Mouse (Mus musculus) ovary, adult 18-20 months (tissue): Measurements from ENCODE around the gene Btbd2.

ENCODE experiments used
- DNase-seq: peaks from one replicate; pipeline ENCODE4 v3.0.0; 2022; ENCODE audit warnings: low spot score, mixed read lengths

The Btbd2 gene

DNA sequence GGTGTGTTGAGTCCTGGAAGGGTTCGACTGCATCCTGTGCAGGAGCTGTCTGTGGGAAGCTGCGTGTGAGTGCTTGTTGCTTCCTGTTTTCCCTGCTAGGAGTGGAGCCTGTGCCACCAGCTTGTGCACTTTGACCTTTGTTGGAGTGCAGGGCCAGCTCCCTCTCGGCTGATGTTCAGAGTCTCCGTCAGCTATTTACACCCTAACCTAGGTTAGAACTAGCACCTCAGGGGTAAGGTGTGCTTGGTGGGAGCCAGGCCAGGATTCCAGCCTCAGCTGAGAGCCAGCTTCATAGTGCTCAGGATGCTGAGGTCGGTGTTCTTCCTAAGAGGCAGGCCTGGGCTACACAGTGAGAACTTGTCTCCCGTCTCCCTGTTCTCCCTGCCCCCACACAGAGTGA lies 21.5 kb downstream of the Btbd2 start:
- DNase-seq, result no peak

DNA sequence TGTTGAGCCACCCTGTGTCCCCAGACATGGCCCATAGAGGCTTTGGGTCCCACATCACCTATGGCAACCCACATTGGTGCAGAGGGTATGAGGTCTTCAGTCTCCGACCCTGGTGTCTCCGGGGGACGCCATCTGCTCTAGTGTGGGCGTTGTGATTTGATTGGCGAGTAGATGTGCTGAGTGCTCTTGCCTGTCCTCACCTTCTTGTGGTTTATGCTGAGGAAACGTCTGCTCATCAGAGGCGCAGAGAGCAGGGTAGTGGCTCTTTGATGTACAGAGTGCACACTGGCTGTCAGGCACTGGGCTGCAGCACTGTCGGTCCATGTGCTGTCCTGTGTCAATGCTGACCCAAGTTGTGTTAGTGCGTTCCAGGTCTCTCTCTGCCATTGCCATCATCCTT lies 27.9 kb downstream of the Btbd2 start:
- DNase-seq, result no peak

DNA sequence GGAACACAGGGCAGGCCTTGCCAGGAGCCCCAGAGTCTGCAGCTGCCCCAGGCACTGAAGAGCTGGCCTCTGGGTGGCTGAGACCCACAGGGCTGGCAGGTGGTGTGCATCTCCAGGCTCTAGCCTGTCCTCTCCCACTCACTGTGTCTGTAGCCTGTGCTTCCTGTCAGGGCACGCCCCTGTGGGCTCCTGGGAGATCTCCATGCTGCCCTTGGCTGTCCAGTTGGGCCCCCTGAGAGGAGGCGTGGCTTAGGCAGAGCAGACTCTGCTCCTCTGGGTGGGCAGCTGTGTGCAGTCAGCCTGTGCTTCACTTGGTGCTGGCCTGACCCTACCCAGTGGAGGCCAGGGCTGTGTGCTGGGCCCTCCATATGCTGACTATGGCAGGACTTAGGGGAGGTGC lies 29.2 kb downstream of the Btbd2 start:
- DNase-seq, result no peak

DNA sequence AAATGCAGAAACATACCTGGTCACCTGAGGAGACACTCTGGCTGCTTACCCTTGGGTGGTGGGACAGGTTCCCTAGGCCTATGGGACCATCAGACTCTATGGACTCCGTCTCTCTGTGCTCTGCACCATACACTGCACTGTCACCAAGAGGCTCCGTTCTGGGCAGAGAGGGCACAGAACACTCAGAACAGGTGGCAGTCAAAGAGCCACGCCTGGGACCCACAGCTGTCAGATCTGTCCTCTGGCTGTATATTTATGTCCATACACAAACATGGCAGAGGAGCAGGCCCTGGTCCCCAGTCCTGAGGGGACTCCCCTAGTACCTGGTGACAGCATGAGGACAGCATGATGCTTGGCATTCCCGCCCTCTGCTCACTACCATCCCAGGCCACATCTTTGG lies 31.1 kb downstream of the Btbd2 start:
- no peak for DNase-seq

DNA sequence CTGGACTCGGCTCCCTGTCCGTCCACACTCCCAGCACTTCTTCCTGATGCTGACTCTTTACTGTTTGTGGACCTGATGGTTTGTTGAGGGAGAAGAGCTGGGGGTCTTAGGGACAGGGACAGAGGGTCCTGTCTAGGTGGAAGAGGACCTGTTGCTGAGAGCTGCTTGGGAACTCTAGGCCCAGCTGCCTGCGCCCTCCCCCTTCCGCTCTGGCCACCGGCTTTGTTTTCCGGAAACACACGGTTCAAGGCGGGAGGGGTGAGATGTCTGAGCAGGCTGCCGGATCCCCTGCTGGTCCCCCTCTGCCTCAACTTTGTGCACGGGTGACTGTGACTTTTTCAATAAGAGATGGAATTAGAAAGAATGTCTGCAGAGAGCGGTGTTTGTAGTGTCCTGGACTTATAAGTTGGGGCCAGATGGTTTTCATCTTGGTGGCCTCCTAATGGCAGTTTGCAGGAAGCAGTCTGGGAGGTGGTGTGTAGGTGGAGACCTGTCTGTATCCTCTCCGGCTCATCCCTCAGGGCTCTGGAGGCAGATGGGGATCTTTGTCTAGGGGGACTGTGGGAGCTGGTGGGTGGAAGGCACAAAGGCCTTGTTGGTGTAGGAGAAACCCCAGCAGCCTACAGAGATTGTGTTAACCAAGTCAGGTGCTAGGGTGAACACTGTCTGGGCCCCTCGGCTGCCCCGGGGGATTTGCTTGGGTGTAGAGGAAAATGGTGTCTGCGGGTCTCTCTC lies 33.2 kb downstream of the Btbd2 start:
- no peak for DNase-seq

DNA sequence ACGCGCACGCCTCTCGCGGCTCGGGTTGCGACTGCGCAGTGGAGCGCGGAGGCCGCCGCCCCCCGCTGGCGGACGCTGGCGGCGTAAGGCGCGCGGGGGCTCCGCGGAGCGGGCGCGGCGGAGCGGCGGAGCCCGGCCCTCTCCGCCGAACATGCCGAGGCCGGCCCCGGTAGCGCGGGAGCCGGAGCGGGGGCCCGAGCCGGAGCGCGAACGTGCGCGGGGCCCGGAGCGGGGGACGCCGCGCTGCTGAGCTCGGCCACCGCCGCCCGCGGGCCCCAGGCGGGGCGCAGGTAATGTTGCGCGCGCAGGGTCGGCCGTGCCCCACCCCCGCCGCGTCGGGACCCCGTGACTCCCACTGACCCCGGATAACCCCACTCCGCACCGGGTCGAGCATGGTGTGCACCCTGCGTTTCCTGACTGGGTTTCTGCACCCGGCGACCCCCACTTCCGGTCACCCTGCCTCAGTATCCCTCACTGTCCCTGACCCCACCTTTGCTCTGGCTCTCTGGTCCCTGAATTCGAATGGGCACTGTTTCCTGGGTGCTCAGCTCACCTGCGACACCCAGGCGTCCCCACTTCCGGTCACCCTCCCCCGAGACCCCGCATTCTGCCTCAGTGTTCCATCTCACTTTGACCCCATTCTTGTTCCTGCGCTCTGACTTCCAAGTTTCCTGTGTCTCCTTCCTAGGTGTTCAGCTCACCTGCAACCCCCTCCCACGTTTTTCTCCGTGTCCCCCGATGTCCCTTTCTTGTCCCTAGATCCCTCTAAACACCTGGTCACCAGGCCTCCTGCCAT lies 34.0 kb downstream of the Btbd2 start, which contains the start of gene Csnk1g2:
TSS of gene Csnk1g2 (plus strand) at position 178 of the 796 bp plus-strand sequence.
- DNase-seq, result peak; percentile 34

DNA sequence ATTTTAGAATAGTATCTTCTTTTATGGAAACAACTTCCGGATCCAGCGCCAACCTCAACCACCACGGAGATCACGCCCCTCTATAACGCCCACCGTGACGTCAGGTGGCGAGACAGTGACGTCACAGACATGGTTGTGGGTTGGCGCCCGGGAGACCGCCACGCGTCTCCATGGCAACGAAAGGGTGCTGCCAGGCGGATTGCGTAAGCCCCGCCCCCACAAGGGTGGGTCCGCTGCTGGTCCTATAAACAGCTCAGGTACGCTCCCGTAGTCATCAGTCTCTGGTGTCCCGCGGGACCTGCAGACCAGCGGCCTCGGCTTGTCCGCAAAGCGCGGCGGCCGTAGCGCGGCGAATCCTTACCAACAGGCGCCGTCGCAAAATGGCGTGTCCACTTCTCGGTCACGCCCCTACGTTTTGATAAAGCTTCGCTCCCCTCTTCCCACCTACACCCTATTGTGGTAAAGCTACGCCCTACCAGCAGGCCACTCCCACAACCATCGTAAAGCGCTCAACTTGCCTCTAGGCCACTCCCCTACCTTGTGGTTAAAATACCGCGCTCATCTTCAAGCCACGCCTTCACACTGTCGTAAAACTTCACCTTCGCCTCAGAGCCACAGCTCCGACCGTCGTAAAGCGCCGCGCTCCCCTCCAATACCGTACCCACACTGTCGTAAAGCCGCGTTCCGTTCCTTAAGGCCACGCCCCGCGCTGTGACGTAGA lies 34.8 kb downstream of the Btbd2 start:
- DNase-seq, result peak; percentile 99

DNA sequence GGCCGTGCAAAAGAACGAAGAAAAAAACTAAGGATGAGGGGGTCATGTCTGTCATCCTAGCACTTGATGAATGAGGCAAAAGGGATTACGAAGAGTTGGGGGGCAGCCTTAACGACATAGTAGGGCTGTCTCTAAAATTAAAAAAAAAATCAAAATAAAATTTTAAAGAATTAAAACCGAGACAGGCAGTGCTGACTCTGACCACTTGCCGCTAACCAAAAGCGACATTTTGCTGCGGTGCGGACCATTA lies 35.3 kb downstream of the Btbd2 start:
- no peak for DNase-seq

DNA sequence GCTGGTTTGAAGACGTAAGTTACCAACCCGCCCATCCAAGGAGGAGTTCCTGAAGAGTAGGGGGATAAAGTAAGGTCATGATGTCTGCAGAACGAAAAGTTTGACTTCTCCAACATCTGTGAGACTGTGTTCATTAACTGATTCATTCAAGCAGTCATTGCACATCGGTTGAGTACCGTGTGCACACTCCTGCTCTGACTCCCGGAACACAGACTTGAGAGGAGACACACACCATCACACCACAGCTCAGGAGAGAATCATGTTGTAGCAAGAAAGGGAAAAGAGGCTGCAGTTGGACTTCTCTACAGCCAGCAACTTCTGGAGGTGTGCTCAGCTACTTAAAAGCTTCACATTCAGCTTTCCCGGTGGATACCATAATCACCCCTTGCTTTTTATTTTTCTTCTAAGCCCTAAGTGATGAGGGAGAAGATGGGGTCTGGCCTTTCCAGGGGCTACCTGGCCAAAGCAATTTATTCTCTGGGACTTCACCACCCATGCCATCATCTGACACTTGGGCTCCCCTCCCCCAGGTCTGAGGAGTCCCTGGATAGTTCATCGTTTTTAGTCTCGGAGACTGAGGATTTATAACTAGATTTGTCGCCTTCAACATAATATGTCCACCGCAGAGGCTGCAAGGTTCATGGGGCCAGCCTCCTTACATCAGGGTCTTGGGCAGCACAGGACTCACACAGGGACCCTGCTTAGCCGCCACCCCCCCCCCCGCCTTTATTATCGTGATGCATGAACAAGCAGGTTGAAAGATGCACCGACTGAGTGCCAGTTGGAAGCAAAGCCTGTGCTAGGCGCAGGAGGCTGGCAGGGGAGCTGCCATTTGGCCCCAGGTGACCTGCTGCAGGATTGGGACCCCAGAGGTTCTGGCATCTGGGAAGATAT lies 35.8 kb downstream of the Btbd2 start:
- no peak for DNase-seq

DNA sequence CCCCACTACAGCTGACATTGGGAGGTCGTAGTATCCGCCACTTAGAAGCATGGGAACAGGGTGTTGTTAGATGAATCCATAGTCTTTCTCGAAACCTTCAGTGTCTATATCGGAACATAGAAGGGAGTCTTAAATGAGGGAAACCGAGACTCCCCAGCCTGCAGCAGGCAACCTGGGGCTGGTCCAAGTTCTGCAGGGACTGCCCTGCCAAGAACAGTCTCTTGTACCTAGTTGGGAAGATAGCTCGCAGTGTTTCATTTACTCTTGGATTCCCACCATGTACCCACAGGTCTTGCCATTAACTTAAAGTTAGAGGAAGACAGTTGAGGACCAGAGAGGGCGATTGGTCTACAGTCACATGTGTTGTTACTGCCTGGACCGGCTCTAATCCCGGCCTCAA lies 36.5 kb downstream of the Btbd2 start:
- no peak for DNase-seq

DNA sequence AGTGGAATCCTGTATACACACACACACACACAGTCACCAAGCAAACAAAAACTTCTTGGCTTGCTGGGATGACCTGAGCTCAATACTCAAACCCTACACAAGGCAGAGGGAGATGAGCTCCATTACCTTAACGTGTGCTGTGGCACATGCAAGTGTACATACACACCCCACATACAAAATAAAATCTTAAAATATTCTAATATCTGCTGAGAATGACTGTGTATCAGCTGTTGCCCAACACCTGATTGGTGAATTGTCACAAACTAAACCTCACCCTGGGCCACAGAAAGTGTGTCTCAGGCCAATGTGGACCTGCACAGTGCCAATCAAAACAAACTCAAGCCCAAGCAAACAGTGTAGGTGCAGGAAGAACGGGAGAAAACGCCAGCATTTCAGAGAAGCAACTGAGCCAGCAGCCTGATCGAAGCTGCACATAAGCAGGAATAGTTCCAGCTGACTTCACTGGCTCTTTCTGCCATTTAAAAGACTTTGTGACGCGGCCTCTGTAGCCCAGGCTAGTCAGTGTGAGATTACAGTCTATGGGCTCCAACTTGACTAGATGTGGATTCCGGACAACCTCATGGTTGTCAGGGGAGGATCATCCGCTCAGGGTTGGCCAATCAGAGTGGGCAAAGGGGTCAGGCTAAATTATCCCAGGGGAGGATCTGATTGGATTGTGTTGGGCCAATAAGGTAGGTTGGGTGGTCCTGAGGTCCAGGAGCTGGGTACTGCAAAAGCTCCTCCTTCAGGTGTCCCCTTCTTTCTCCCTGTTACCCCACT lies 37.2 kb downstream of the Btbd2 start:
- DNase-seq, result no peak

DNA sequence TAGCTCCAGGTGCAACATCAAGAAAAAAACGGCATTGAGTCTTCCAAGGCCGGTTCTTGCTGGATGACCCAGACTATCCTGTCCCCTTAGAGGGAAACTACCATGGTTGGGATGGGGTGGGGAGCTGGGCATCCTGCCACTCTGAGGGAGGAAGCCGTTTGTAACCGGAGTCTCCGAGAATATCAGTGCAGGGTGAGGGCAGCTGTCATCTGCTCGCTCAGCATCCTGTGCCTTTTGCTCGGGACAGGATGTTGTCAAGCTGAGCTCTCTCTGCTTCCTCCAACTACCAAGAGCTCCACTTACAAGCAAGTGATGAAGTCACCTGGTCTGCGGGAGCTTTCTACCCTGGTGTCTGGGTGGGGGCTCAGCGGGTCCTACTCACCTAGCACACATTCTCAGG lies 38.7 kb downstream of the Btbd2 start:
- no peak for DNase-seq

DNA sequence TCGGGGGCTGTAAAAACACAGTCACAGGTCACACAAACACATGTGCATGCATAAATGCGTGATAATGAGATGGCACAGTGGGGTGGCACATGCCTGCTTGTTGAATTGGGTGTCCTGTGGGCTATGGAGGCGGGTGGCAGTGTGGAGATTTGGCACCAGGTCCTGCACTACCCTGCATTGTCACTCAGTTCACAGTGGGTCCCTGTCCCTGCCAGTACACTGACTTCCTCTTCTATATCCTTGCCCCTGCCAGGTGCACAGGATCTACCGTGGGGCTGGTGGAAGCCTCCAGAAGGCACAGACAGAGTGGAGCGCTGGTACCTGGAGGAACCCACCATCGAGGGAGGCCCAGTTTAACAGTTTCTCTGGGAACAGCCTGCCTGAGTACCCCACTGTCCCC lies 42.5 kb downstream of the Btbd2 start:
- DNase-seq, result no peak

DNA sequence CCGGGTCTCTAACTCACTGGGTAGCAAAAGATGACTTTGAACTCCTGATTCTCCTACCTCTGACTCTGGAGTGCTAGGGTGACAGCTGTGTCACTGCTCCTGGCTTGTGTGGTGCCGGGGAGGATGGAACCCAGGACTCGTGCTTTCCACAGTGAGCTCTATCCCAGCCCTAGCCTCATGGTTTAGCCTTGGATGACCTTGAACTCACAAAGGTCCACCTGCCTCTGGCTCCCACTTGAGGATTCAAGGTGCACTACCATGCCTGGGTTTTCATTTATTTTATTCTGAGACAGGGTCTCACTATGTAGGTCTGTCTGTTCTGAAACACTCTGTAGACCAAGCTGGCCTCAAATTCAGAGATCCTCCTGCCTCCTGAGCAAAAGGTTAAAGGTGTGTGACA lies 43.0 kb downstream of the Btbd2 start:
- DNase-seq, result no peak

DNA sequence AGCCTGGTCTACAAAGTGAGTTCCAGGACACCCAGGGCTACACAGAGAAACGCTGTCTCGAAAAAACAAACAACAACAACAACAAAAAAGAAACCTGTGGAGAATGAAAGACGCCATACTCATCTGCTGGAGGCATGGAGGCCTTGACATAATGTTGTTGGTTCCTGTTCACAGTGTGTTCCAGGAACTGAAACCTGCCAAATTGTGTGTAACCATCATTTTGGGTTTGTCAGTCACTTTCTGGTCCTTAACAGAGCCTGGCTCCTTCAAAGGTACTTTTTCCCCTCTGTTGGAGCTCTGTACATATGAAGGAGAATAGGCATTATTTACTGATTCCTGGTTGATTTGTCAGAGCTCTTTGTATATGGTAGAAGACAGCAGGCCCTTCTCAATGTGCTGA lies 45.0 kb downstream of the Btbd2 start:
- no peak for DNase-seq

DNA sequence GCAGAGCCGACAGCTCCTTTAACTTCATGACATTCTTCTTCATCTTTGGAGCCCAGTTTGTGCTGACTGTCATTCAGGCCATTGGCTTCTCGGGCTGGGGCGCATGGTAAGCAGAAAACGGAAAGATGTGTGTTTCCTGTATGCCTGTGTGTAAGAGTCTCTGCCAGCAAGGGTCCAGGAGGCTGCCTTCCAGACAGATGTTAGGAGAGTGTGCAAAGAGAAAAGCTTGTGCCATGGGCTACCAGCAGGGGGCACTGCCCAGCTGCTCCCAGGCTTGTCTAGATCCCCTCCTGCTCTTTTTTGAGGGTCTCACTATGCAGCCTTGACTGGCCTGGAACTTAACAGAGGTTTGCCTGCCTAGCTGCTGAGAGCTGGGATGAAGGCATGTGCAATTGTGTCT lies 45.8 kb downstream of the Btbd2 start:
- DNase-seq, result no peak

DNA sequence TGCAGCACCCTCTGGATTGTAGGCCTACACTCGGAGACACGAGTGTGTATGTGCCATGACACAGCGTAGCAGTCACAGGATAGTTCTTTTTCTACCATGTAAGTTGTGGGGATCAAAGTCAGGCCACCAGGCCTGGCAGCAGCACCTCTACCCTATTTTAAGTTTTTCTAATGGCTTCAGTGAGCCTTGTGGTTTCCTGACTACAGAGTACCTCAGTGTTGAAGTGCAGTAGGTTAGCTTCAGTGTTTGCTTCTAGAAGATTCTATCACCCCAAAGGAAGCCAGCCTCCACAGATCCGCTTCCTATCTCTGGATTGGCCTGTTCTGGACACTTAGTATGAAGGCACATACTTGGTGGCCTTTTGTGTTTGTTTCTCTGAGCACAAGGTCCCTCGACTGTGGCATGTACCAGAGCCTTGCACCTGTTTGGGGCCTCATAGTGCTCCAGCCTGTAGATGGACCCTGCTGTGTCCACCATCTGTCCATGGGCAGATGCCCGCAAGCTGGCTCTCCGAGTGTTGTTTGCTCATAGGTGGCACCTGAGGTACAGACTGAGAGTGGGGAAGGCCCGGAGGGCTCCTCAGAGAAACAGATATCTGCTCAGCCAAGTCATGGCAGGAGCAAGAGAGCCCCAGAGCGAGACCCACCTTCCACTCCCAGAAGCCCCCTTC lies 46.6 kb downstream of the Btbd2 start:
- no peak for DNase-seq

DNA sequence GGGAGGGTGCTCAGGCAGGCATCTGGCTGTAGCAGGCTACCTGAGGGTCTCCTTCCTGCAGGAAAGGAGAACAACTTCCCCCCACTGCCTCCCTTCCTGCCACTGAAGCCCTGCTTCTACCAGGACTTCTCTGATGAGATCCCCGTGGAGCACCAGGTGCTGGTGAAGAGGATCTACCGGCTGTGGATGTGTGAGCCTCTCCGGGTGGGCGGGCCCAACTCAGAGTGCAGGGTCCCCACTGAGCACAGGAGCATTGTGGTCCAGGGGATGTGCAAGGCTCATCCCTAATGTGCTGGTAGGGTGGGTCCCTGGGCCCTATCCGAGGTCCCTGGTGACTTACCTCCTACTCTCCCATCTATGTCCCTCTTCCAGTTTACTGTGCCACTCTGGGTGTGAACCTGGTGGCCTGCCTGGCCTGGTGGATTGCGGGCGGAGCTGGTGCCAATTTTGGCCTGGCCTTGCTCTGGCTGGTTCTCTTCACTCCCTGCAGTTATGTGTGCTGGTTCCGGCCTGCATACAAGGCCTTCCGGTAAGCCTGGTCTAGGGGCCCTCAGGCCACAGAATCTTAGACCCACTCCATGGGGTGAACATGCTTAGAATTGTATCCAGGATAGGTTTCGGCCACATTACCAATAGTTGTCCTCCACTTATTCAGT lies 47.5 kb downstream of the Btbd2 start:
- no peak for DNase-seq

DNA sequence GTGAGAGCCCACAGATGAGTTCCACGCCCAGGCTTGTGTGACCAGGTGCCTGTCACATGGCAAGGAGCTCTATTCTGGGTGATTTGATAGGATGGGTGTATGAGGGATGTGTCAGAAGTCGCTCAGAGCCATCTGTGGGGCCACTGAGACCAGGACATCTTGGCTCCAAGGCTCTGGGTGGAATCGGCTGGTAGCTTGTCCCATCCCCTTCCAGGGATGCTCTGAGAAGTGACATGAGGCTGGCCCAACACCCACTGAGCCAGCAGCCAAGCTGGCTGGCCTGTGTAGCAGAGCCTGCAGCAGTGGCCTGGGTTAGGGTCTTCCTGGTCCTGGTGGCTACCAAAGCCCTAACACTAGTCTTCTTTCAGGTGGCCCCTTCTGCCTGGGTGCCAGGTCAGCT lies 48.4 kb downstream of the Btbd2 start:
- DNase-seq, result no peak

DNA sequence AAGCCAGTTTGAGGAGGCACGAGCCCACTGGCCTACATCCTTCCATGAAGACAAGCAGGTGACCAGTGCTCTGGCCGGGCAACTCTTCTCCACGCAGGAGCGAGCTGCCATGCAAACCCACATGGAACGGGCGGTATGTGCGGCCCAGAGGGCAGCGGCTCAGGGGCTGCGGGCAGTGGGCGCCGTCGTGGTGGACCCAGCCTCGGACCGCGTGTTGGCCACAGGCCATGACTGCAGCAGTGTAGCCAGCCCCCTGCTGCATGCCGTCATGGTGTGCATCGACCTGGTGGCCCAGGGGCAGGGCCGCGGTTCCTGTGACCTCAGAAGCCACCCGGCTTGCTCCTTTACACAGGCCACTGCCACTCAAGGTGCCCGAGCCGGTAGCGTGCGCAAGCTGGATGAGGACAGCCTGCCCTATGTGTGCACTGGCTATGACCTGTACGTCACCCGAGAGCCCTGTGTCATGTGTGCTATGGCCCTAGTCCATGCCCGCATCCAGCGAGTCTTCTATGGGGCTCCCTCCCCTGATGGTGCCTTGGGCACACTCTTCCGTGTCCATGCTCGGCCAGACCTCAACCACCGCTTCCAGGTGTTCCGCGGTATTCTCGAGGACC lies 50.0 kb downstream of the Btbd2 start:
- DNase-seq, result no peak
